Mouse (Mus musculus) E14TG2a.4 (cell line): ENCODE results near the gene Fgg.

ENCODE experiments used
- CTCF ChIP-seq: conservative IDR thresholded peaks from 2 replicates; pipeline ENCODE4 v1.5.1; 2014; ENCODE audit warnings: low read length
- NANOG ChIP-seq: IDR thresholded peaks from 2 replicates; pipeline ENCODE4 v1.6.1; 2014; ENCODE audit warnings: borderline replicate concordance, low read length, mixed read lengths
- POU5F1 ChIP-seq: IDR thresholded peaks from 2 replicates; pipeline ENCODE4 v1.6.1; 2014; ENCODE audit warnings: low read length, borderline replicate concordance

GRCm38 (mm10) chr3:83025475-83026301 is 18.2 kb downstream of the Fgg start, which contains the start of gene Fga:
- TF ChIP-seq CTCF (no peak), POU5F1 (no peak), NANOG (no peak)
